Mouse (Mus musculus) ES-E14 (cell line): ENCODE data around the gene 1700008O03Rik. TPM values are rescaled to one million over a fixed set of nuclear protein-coding genes. Genes with fewer than 3 reads are reported as not detected.

Source experiments
- DNase-seq: peaks from one replicate; pipeline ENCODE4 v3.0.0-alpha.2; 2013; ENCODE audit warnings: low read depth, low spot score
- H3K27ac ChIP-seq: 2 replicates; pipeline ENCODE4 v1.5.1; 2012; ENCODE audit warnings: low read depth, mild to moderate bottlenecking, low read length, moderate library complexity, mixed read lengths; ENCODE audit not compliant: poor library complexity, insufficient read depth, severe bottlenecking
- H3K36me3 ChIP-seq: 2 replicates; pipeline ENCODE4 v1.6.1; 2012; ENCODE audit warnings: mild to moderate bottlenecking, low read length, moderate library complexity, mixed read lengths; ENCODE audit not compliant: control insufficient read depth, poor library complexity, insufficient read depth, severe bottlenecking
- H3K4me1 ChIP-seq, 2 experiments: fragments of 150-350 bp in 1 of 2; sonication (generic) in 1 of 2; 2 replicates each; pipeline ENCODE4 v1.6.1; 2012; ENCODE audit warnings: low read length in 2 of 2, mild to moderate bottlenecking in 1 of 2, mixed read lengths in 1 of 2; ENCODE audit not compliant: control insufficient read depth in 2 of 2, insufficient read depth in 2 of 2, poor library complexity in 1 of 2
- H3K4me3 ChIP-seq, 2 experiments: fragments of 150-350 bp in 1 of 2; sonication (generic) in 1 of 2; 2 replicates each; pipeline ENCODE4 v1.5.1; 2012; ENCODE audit warnings: low read length in 2 of 2, low read depth in 1 of 2, mild to moderate bottlenecking in 1 of 2, mixed read lengths in 1 of 2; ENCODE audit not compliant: insufficient read depth in 1 of 2, poor library complexity in 1 of 2, severe bottlenecking in 1 of 2
- H3K9ac ChIP-seq: 2 replicates; pipeline ENCODE4 v1.6.1; 2012; ENCODE audit warnings: low read depth, mild to moderate bottlenecking, low read length, mixed read lengths; ENCODE audit not compliant: poor library complexity, insufficient read depth, severe bottlenecking
- H3K9me3 ChIP-seq: fragments of 150-350 bp; sonication (generic); 2 replicates; pipeline ENCODE4 v1.6.1; 2012; ENCODE audit warnings: low read depth, mild to moderate bottlenecking, low read length; ENCODE audit not compliant: control insufficient read depth, insufficient read depth
- CHD2 ChIP-seq: IDR thresholded peaks from 2 replicates; pipeline ENCODE4 v1.6.1; 2014; ENCODE audit warnings: mild to moderate bottlenecking, low read depth, low read length, inconsistent platforms
- HCFC1 ChIP-seq: IDR thresholded peaks from 2 replicates; pipeline ENCODE4 v1.6.1; 2012; ENCODE audit warnings: low read length, inconsistent platforms, borderline replicate concordance; ENCODE audit not compliant: insufficient read depth
- MAFK ChIP-seq: IDR thresholded peaks from 2 replicates; pipeline ENCODE4 v1.6.1; 2014; ENCODE audit warnings: mild to moderate bottlenecking, low read depth, low read length, inconsistent platforms; ENCODE audit not compliant: insufficient read depth
- ZC3H11A ChIP-seq: IDR thresholded peaks from 2 replicates; pipeline ENCODE4 v1.6.1; 2012; ENCODE audit warnings: low read depth, mild to moderate bottlenecking, inconsistent platforms, low read length, borderline replicate concordance
- ZNF384 ChIP-seq: IDR thresholded peaks from 2 replicates; pipeline ENCODE4 v1.6.1; 2012; ENCODE audit warnings: low read depth, low read length, inconsistent platforms
- in situ Hi-C, 2 experiments: fragments of 600-800 bp; cut with MboI; formaldehyde crosslinking; loops; one replicate each; pipeline ENCODE4 v1.15.1; 2025; ENCODE audit warnings: low sequenced_read_pairs in 2 of 2, inconsistent platforms in 1 of 2; ENCODE audit not compliant: unreplicated experiment in 2 of 2
- total RNA-seq: library from RNA; depleted of rRNA; stranded (reverse); fragments of 300-350 nt; gene quantifications from 2 replicates; pipeline ENCODE4 v1.2.3, GENCODE M21; 2012

Gene 1700008O03Rik
- total RNA-seq, 1 experiment = 4.8 TPM

DNA sequence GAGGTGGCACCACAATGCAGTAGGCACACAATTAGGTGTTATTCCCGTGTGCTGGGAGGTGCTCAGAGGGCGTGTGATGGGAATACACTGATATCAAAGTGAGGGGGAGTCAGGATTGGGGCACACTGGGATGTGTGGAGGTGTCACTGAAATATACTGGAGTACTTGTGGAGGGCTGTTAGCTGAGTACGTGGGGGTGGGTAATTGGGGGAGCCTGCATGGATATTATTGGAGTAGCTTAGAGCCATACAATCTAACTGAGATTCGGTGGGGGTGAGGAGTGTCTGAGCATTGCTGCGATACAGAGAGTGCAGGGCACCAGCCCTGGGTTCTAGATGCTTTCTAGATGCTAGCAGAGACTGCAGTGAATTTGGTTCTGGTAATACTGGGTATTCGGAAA is 45.4 kb downstream of the 1700008O03Rik start:
- Histone ChIP-seq H3K9me3 (no peaks in the 10 kb centered on the region), H3K27ac (no peak overlapping the region), H3K4me3 (no peak overlapping the region), H3K36me3 (no peaks in the 10 kb centered on the region), H3K9ac (no peak overlapping the region), H3K4me1 (peaks cover 4 to 30% of the 10 kb centered on the region in 2 experiments; a peak in 3 of 4 replicates)
- no peak for TF ChIP-seq ZNF384
- TF ChIP-seq ZC3H11A = no peak
- TF ChIP-seq CHD2 = no peak
- no peak for TF ChIP-seq HCFC1
- no peak for TF ChIP-seq MAFK
- in situ Hi-C loops = loop anchor here in 1 of 2 experiments (10.0 kb wide), 1 partner anchor 75 kb away; the partner anchor contains the start of gene Gm15517
- no peak for DNase-seq

DNA sequence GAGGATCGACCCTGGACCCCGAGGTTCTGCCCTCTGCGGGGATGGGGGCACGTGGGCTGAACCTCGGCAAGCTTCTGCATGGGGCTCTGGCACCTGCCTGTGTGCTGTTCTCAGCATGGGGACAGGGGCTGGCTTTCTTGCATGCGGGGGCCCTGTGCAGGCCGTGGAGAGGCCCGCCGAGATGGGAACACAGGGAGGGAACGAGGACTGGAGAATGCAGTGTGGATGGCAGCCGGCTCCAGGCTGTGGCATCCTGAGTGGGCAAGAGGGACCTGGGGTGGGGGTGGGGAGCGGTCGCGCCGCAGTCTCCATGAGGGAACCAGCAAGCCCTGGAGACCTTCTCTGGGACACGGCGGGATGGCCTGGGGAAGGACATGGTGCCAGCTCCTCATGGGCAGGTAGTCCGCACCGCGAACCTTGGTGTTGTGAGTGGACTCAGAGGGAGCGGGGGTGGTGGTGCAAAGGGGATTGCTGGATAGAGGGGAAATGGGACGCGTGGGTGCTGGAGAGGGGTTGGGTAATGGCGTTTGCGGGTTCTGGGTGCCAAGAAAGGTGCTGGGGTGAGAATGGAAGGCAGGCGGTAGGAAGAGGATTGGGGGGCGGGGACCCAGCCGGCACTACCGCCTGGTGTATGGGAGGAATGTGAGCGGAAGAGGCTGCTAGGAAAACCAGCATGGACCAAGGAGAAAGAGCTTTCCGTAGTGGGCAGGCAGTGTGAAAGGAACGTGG is 48.3 kb downstream of the 1700008O03Rik start:
- H3K4me3 ChIP-seq = peak overlapping the region; percentile 47 to 48

DNA sequence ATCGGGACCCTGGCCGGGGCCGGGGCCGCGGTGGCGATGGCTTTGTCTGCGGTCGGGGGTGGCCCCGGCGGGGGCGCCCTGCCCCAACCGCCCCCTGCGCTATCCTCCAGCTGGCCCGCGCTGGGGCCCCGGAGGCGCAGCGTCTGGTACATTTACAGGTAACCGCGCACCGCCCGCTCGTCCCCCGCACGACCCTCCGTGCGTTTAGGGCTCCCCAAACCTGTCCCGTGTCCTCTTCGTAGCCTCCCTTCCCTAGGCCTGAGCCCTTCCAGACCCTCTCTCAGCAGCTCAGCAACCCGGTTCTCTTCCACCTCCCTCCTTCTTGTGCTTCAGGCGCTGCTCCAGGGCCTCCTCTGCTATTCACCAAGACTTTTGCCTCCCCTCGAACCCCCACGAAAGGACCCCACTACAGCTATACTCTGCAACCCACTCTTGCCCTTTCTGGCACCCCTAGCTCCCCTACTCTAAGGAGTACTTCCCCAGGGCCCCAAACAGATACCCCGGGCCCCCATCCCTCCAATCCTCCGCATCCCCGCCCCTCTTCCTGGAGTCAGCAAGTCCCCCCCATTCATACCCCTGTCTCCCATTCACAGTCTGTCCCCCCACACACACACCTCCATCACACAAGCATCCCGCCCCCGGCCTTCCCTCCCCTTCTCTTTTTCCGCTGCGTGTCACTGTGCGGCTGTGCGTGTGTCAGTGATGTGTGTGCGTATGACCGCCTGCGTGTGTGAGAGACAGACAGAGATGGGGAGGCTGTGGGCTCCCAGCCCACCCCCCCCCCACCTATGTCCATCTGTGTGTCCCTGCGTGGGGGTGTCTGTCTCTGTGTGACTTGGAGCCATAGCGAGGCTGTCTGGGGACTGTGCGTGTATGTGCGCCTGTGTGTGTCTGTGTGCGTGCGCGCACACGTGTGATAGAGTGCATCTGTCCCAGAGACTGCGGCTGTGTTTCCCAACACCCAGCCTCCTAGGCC is 49.3 kb downstream of the 1700008O03Rik start:
- Histone ChIP-seq H3K9ac (no peak overlapping the region), H3K27ac (no peak overlapping the region)

More for the DNA sequence above, 48.3 kb downstream of the 1700008O03Rik start:
- in situ Hi-C loops = no loop called here
- Histone ChIP-seq H3K27ac (no peak overlapping the region), H3K9me3 (no peaks in the 10 kb centered on the region), H3K9ac (no peak overlapping the region), H3K36me3 (no peaks in the 10 kb centered on the region), H3K4me1 (peaks cover 0 to 17% of the 10 kb centered on the region in 2 experiments; a peak in 1 of 4 replicates)
- no peak for TF ChIP-seq MAFK
- TF ChIP-seq ZC3H11A = no peak
- no peak for TF ChIP-seq CHD2
- TF ChIP-seq ZNF384 = no peak
- no peak for TF ChIP-seq HCFC1
- DNase-seq = no peak

DNA sequence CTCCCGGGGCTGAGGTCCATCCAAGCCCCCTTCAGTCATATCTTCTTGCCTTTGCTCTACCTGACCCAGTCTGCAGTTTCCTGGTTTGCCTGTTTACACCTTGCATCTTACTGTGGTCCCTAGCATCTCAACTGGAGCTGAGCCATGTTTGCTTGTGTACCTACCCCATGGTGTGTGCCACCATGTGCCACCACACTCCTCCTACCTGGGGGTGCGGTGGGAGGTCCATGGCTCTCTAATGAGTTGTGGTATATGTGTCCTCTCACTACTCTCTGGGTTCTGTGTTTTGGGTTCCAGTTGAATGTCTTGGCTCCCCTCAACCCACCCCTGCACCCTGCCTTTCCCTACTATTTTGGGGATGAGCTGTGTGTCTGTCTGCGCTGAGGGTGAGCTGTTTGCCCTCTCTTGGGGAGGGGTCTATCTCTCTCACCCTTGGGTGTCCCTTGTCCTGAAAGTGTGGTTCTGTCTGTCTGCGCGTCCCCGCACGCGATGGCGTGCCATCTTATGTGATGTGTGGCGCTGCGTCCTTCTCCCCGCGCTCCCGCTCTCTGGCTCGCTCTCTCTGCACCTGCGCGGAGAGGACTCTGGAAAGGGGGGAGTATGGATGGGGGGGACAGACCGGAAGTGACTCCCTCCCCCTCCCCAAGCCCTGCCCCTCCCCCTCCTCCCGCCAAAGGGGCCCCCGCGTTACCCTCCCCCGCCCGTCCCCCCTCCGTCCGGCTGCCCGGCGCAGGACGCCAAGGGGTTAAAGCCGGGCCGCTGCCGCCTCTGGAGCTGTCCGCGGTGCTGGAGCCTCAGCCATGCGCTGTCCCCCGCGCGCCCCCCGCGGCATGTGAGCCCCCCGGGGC is 50.4 kb downstream of the 1700008O03Rik start:
- Histone ChIP-seq H3K9me3 (no peaks in the 10 kb centered on the region), H3K36me3 (no peaks in the 10 kb centered on the region), H3K9ac (no peak overlapping the region), H3K4me1 (peaks cover 0 to 10% of the 10 kb centered on the region in 2 experiments; a peak in 1 of 4 replicates), H3K27ac (no peak overlapping the region), H3K4me3 (peak overlapping the region; percentile 53 to 62; a peak in 3 of 4 replicates)
- in situ Hi-C loops = no loop called here
- DNase-seq = no peak
- TF ChIP-seq MAFK (no peak), CHD2 (no peak), ZNF384 (no peak), HCFC1 (no peak), ZC3H11A (no peak)

More for the DNA sequence above, 49.3 kb downstream of the 1700008O03Rik start:
- no peak for DNase-seq
- peaks cover 0 to 10% of the 10 kb centered on the region in 2 experiments; a peak in 1 of 4 replicates for H3K4me1 ChIP-seq
- in situ Hi-C loops = no loop called here
- no peaks in the 10 kb centered on the region for H3K36me3 ChIP-seq
- H3K9me3 ChIP-seq = no peaks in the 10 kb centered on the region
- peak overlapping the region; percentile 46 to 62 for H3K4me3 ChIP-seq
- no peak for TF ChIP-seq CHD2
- TF ChIP-seq ZC3H11A = no peak
- no peak for TF ChIP-seq ZNF384
- no peak for TF ChIP-seq MAFK
- TF ChIP-seq HCFC1 = no peak
